Mouse (Mus musculus): Measurements from ENCODE around the gene Vmn2r75. TPM values are rescaled to one million over a fixed set of nuclear protein-coding genes. Genes with fewer than 3 reads are reported as not detected.

Vmn2r75 gene
- not detected in 2 replicates for polyA plus RNA-seq (2015; fragmentation: Nextera tagmentation; extraction: Ambion mirVana)

GRCm38 (mm10) chr7:86171678-86172077, at the start of gene Vmn2r75:
Gene Vmn2r75, minus strand, starts transcription at chr7:86171778.

Other genes with a start within 250 kb of the Vmn2r75 start
- not detected in 2 replicates for gene Vmn2r74, start 210.1 kb downstream of the Vmn2r75 start, polyA plus RNA-seq (2015; fragmentation: Nextera tagmentation; extraction: Ambion mirVana)
- gene Vmn2r76, start 74.5 kb upstream of the Vmn2r75 start, polyA plus RNA-seq (2015; fragmentation: Nextera tagmentation; extraction: Ambion mirVana) = not detected in 2 replicates
- gene Olfr310, start 105.4 kb upstream of the Vmn2r75 start, polyA plus RNA-seq (2015; fragmentation: Nextera tagmentation; extraction: Ambion mirVana) = not detected in 2 replicates
- gene Olfr309, start 141.9 kb upstream of the Vmn2r75 start, polyA plus RNA-seq (2015; fragmentation: Nextera tagmentation; extraction: Ambion mirVana) = not detected in 2 replicates
- not detected in 2 replicates for gene Olfr308, start 153.9 kb upstream of the Vmn2r75 start, polyA plus RNA-seq (2015; fragmentation: Nextera tagmentation; extraction: Ambion mirVana)
- gene Olfr307, start 165.8 kb upstream of the Vmn2r75 start, polyA plus RNA-seq (2015; fragmentation: Nextera tagmentation; extraction: Ambion mirVana) = not detected in 2 replicates
- not detected in 2 replicates for gene Olfr305, start 195.2 kb upstream of the Vmn2r75 start, polyA plus RNA-seq (2015; fragmentation: Nextera tagmentation; extraction: Ambion mirVana)
- not detected in 2 replicates for gene Olfr304, start 214.9 kb upstream of the Vmn2r75 start, polyA plus RNA-seq (2015; fragmentation: Nextera tagmentation; extraction: Ambion mirVana)
- not detected in 2 replicates for gene Olfr303, start 226.0 kb upstream of the Vmn2r75 start, polyA plus RNA-seq (2015; fragmentation: Nextera tagmentation; extraction: Ambion mirVana)
- gene Olfr301, start 232.1 kb upstream of the Vmn2r75 start, polyA plus RNA-seq (2015; fragmentation: Nextera tagmentation; extraction: Ambion mirVana) = not detected in 2 replicates